Mouse (Mus musculus): ENCODE measurements around the gene Cnot6. TPM values are rescaled to one million over a fixed set of nuclear protein-coding genes. Genes with fewer than 3 reads are reported as not detected.

Gene Cnot6
- total and polyA plus RNA-seq, 3 experiments = 38.9 to 58.3 (median 49.3) TPM

GRCm38 (mm10) chr11:49662292-49662780 is 50.2 kb downstream of the Cnot6 start:
- H3K79me2 ChIP-seq (ENCODE audit: control insufficient read depth, insufficient read depth, low read length, poor library complexity) = no peaks in the 10 kb centered on the region
- peaks cover 5 to 9% of the 10 kb centered on the region in 2 experiments for H3K4me1 ChIP-seq (ENCODE audit: control insufficient read depth in 1 of 2, insufficient read depth in 2 of 2, low read length in 2 of 2)
- no peak overlapping the region for H3K27ac ChIP-seq (ENCODE audit: control insufficient read depth, low read depth, low read length)
- H3K9me3 ChIP-seq (replicated peaks; ENCODE audit: insufficient read depth, low read length) = no peaks in the 10 kb centered on the region
- H3K36me3 ChIP-seq (ENCODE audit: control insufficient read depth in 1 of 2, insufficient read depth in 2 of 2, low read length in 2 of 2) = peaks cover 0 to 8% of the 10 kb centered on the region in 2 experiments; a peak in 2 of 4 replicates
- no peak overlapping the region for H3K9ac ChIP-seq (ENCODE audit: control insufficient read depth, low read depth, low read length, poor library complexity, severe bottlenecking)
- DNase-seq (ENCODE audit: low read depth, low spot score) = no peak
- TF ChIP-seq HCFC1 (IDR thresholded peaks at IDR 0.05; ENCODE audit: low read depth, low read length) (no peak), CTCF (IDR thresholded peaks at IDR 0.05 in 2 of 3, conservative IDR thresholded peaks at IDR 0.05 in 1 of 3; ENCODE audit: control insufficient read depth in 1 of 3, insufficient read depth in 1 of 3, low read depth in 2 of 3, low read length in 3 of 3, poor library complexity in 1 of 3, severe bottlenecking in 1 of 3) (peak in 2 of 3 experiments; percentile 37 to 53; a peak in 4 of 6 replicates), JUND (IDR thresholded peaks at IDR 0.05; ENCODE audit: low read depth, low read length) (no peak), USF1 (IDR thresholded peaks at IDR 0.05; ENCODE audit: low read depth, low read length) (no peak), ZKSCAN1 (IDR thresholded peaks at IDR 0.05; ENCODE audit: low read depth, low read length) (no peak), E2F4 (IDR thresholded peaks at IDR 0.05; ENCODE audit: borderline replicate concordance, low read depth, low read length) (no peak), MYB (IDR thresholded peaks at IDR 0.05; ENCODE audit: low read depth, low read length) (no peak), UBTF (IDR thresholded peaks at IDR 0.05; ENCODE audit: borderline replicate concordance, insufficient read depth, low read depth, low read length) (no peak), ZNF384 (IDR thresholded peaks at IDR 0.05; ENCODE audit: low read depth, low read length) (no peak), EP300 (IDR thresholded peaks at IDR 0.05; ENCODE audit: low read depth in 1 of 2, low read length in 2 of 2) (no peak), NRF1 (IDR thresholded peaks at IDR 0.05; ENCODE audit: insufficient read depth, low read depth, low read length, poor library complexity, severe bottlenecking) (no peak), RAD21 (IDR thresholded peaks at IDR 0.05; ENCODE audit: low read depth, low read length) (peak; percentile 19; the same call in 1 of the 2 replicates), ZC3H11A (IDR thresholded peaks at IDR 0.05; ENCODE audit: low read depth, low read length) (no peak), RCOR1 (IDR thresholded peaks at IDR 0.05; ENCODE audit: low read depth, low read length) (no peak), POLR2AphosphoS5 (IDR thresholded peaks at IDR 0.05; ENCODE audit: borderline replicate concordance, low read depth, low read length) (no peak)
- no peak overlapping the region for H3K4me3 ChIP-seq (ENCODE audit: control insufficient read depth in 1 of 2, insufficient read depth in 1 of 2, low read depth in 2 of 2, low read length in 2 of 2)
- no peaks in the 10 kb centered on the region for H3K27me3 ChIP-seq (ENCODE audit: control insufficient read depth in 1 of 2, insufficient read depth in 2 of 2, low read length in 2 of 2)

- Histone ChIP-seq H3K9ac (ENCODE audit: control insufficient read depth, low read depth, low read length, poor library complexity, severe bottlenecking) (no peak overlapping the region), H3K79me2 (ENCODE audit: control insufficient read depth, insufficient read depth, low read length, poor library complexity) (no peaks in the 10 kb centered on the region), H3K4me3 (ENCODE audit: control insufficient read depth in 1 of 2, insufficient read depth in 1 of 2, low read depth in 2 of 2, low read length in 2 of 2) (no peak overlapping the region), H3K27me3 (ENCODE audit: control insufficient read depth in 1 of 2, insufficient read depth in 2 of 2, low read length in 2 of 2) (no peaks in the 10 kb centered on the region), H3K36me3 (ENCODE audit: control insufficient read depth in 1 of 2, insufficient read depth in 2 of 2, low read length in 2 of 2) (no peaks in the 10 kb centered on the region), H3K4me1 (ENCODE audit: control insufficient read depth in 1 of 2, insufficient read depth in 2 of 2, low read length in 2 of 2) (no peaks in the 10 kb centered on the region), H3K27ac (ENCODE audit: control insufficient read depth, low read depth, low read length) (no peak overlapping the region), H3K9me3 (replicated peaks; ENCODE audit: insufficient read depth, low read length) (no peaks in the 10 kb centered on the region)
- TF ChIP-seq USF1 (IDR thresholded peaks at IDR 0.05; ENCODE audit: low read depth, low read length) = no peak
- TF ChIP-seq GABPA (IDR thresholded peaks at IDR 0.05; ENCODE audit: low read depth, low read length) = no peak
- TF ChIP-seq E2F4 (IDR thresholded peaks at IDR 0.05; ENCODE audit: borderline replicate concordance, low read depth, low read length) = no peak
- no peak for TF ChIP-seq UBTF (IDR thresholded peaks at IDR 0.05; ENCODE audit: borderline replicate concordance, insufficient read depth, low read depth, low read length)
- TF ChIP-seq POLR2A (IDR thresholded peaks at IDR 0.05; ENCODE audit: control insufficient read depth in 1 of 2, insufficient read depth in 1 of 2, low read depth in 1 of 2, low read length in 2 of 2, poor library complexity in 1 of 2) = no peak
- no peak for TF ChIP-seq NELFE (IDR thresholded peaks at IDR 0.05; ENCODE audit: low read depth, low read length)
- TF ChIP-seq CTCF (IDR thresholded peaks at IDR 0.05 in 2 of 3, conservative IDR thresholded peaks at IDR 0.05 in 1 of 3; ENCODE audit: control insufficient read depth in 1 of 3, insufficient read depth in 1 of 3, low read depth in 2 of 3, low read length in 3 of 3, poor library complexity in 1 of 3, severe bottlenecking in 1 of 3) = no peak
- no peak for TF ChIP-seq CHD1 (IDR thresholded peaks at IDR 0.05; ENCODE audit: low read depth, low read length)
- TF ChIP-seq MYB (IDR thresholded peaks at IDR 0.05; ENCODE audit: low read depth, low read length) = no peak
- TF ChIP-seq KAT2A (conservative IDR thresholded peaks at IDR 0.05; ENCODE audit: low read depth, low read length) = no peak
- no peak for TF ChIP-seq BHLHE40 (IDR thresholded peaks at IDR 0.05; ENCODE audit: borderline replicate concordance, low read depth, low read length)
- no peak for TF ChIP-seq MAFK (IDR thresholded peaks at IDR 0.05; ENCODE audit: borderline replicate concordance, low read depth, low read length)
- no peak for TF ChIP-seq RCOR1 (IDR thresholded peaks at IDR 0.05; ENCODE audit: low read depth, low read length)
- TF ChIP-seq MAX (IDR thresholded peaks at IDR 0.05; ENCODE audit: low read length) = no peak
- no peak for TF ChIP-seq SMC3 (IDR thresholded peaks at IDR 0.05; ENCODE audit: low read depth, low read length)
- TF ChIP-seq TCF12 (IDR thresholded peaks at IDR 0.05; ENCODE audit: low read depth, low read length) = no peak
- DNase-seq (ENCODE audit: low read depth, low spot score) = no peak
Observed at GRCm38 (mm10) chr11:49659470-49659799, 53.1 kb downstream of the Cnot6 start.
